Mouse (Mus musculus) limb, embryonic 15.5 days (tissue): ENCODE measurements around the gene Mgll. TPM values are rescaled to one million over a fixed set of nuclear protein-coding genes. Genes with fewer than 3 reads are reported as not detected.

Experiments used
- ATAC-seq: fragments of 200-750 bp; cut with Nextera tagmentation; 2 replicates; pipeline ENCODE4 v1.8.0; 2017; ENCODE audit warnings: low read depth, moderate TSS enrichment; ENCODE audit not compliant: insufficient number of reproducible peaks, low FRiP score, low TSS enrichment
- H3K27ac ChIP-seq: fragments of 300-500 bp; sonication (generic); 2 replicates; pipeline ENCODE4 v1.5.1; 2015; ENCODE audit warnings: moderate library complexity, mild to moderate bottlenecking, inconsistent platforms
- H3K27me3 ChIP-seq: fragments of 300-500 bp; sonication (generic); 2 replicates; pipeline ENCODE4 v1.6.1; 2015; ENCODE audit warnings: inconsistent platforms
- H3K36me3 ChIP-seq: fragments of 300-500 bp; sonication (generic); 2 replicates; pipeline ENCODE4 v1.6.1; 2015; ENCODE audit warnings: inconsistent platforms
- H3K4me1 ChIP-seq: fragments of 300-500 bp; sonication (generic); 2 replicates; pipeline ENCODE4 v1.6.1; 2015; ENCODE audit warnings: inconsistent platforms
- H3K4me2 ChIP-seq: fragments of 300-500 bp; sonication (generic); 2 replicates; pipeline ENCODE4 v1.6.1; 2015; ENCODE audit warnings: mild to moderate bottlenecking, inconsistent platforms
- H3K4me3 ChIP-seq: fragments of 300-500 bp; sonication (generic); 2 replicates; pipeline ENCODE4 v1.5.1; 2015; ENCODE audit warnings: mild to moderate bottlenecking, inconsistent platforms
- H3K9ac ChIP-seq: fragments of 300-500 bp; sonication (generic); 2 replicates; pipeline ENCODE4 v1.6.1; 2015; ENCODE audit warnings: inconsistent platforms
- H3K9me3 ChIP-seq: fragments of 300-500 bp; sonication (generic); 2 replicates; pipeline ENCODE4 v1.6.1; 2016; ENCODE audit warnings: inconsistent platforms
- WGBS: fragments of 180-500 bp; shearing (Covaris S2); methylation state at CpG from one replicate; pipeline ENCODE4 v1.1.7; 2015; 5-methylcytosine and 5-hydroxymethylcytosine counted together
- polyA plus RNA-seq: library from polyadenylated mRNA; unstranded; fragments of >200 nt; fragmentation: Nextera tagmentation; extraction: Ambion mirVana; gene quantifications from 2 replicates; pipeline ENCODE4 v1.2.1, GENCODE M21; 2015

The Mgll gene
- polyA plus RNA-seq, 1 experiment from 2014 or later, result 21.9 TPM

GRCm38 (mm10) chr6:88703731-88704130, 20.5 kb upstream of the Mgll start:
- H3K27me3 ChIP-seq, result no peaks in the 10 kb centered on the region
- H3K36me3 ChIP-seq, result no peaks in the 10 kb centered on the region
- H3K9ac ChIP-seq, result no peak overlapping the region
- 82% methylated on average over 5 of the region's 5 CpGs for WGBS
- no peaks in the 10 kb centered on the region for H3K9me3 ChIP-seq
- no peak overlapping the region for H3K4me2 ChIP-seq
- no peak for ATAC-seq
- H3K4me1 ChIP-seq, result no peaks in the 10 kb centered on the region
- H3K4me3 ChIP-seq, result no peak overlapping the region
- H3K27ac ChIP-seq, result no peak overlapping the region

- H3K4me2 ChIP-seq, result no peak overlapping the region
- H3K9me3 ChIP-seq, result no peaks in the 10 kb centered on the region
- no peak for ATAC-seq
- no peaks in the 10 kb centered on the region for H3K4me1 ChIP-seq
- no peaks in the 10 kb centered on the region for H3K36me3 ChIP-seq
- H3K27me3 ChIP-seq, result no peaks in the 10 kb centered on the region
- no peak overlapping the region for H3K9ac ChIP-seq
- no peak overlapping the region for H3K4me3 ChIP-seq
- no peak overlapping the region for H3K27ac ChIP-seq
- 67% methylated on average over 8 of the region's 8 CpGs for WGBS
These were observed 15.6 kb upstream of the Mgll start for GRCm38 (mm10) chr6:88708401-88709278.

GRCm38 (mm10) chr6:88709279-88709575, 15.0 kb upstream of the Mgll start:
- no peak for ATAC-seq
- H3K27me3 ChIP-seq, result no peaks in the 10 kb centered on the region
- H3K9ac ChIP-seq, result no peak overlapping the region
- H3K9me3 ChIP-seq, result no peaks in the 10 kb centered on the region
- no peaks in the 10 kb centered on the region for H3K4me1 ChIP-seq
- H3K4me3 ChIP-seq, result no peak overlapping the region
- no peaks in the 10 kb centered on the region for H3K36me3 ChIP-seq
- no peak overlapping the region for H3K27ac ChIP-seq
- WGBS, result 75% methylated on average over 1 of the region's 1 CpGs
- no peak overlapping the region for H3K4me2 ChIP-seq

- Histone ChIP-seq H3K27me3 (no peaks in the 10 kb centered on the region), H3K9ac (no peak overlapping the region), H3K36me3 (no peaks in the 10 kb centered on the region), H3K9me3 (no peaks in the 10 kb centered on the region), H3K4me1 (no peaks in the 10 kb centered on the region), H3K4me3 (no peak overlapping the region), H3K27ac (no peak overlapping the region), H3K4me2 (no peak overlapping the region)
- WGBS, result 73% methylated on average over 3 of the region's 3 CpGs
- ATAC-seq, result no peak
These were observed 12.9 kb upstream of the Mgll start for GRCm38 (mm10) chr6:88711313-88711712.

GRCm38 (mm10) chr6:88712083-88712482, 12.1 kb upstream of the Mgll start:
- Histone ChIP-seq H3K9me3 (no peaks in the 10 kb centered on the region), H3K4me3 (no peak overlapping the region), H3K9ac (no peak overlapping the region), H3K36me3 (no peaks in the 10 kb centered on the region), H3K4me2 (no peak overlapping the region), H3K27me3 (no peaks in the 10 kb centered on the region), H3K4me1 (no peaks in the 10 kb centered on the region), H3K27ac (no peak overlapping the region)
- ATAC-seq, result no peak
- 81% methylated on average over 4 of the region's 4 CpGs for WGBS

GRCm38 (mm10) chr6:88713320-88713719, 10.9 kb upstream of the Mgll start:
- Histone ChIP-seq H3K36me3 (no peaks in the 10 kb centered on the region), H3K9me3 (no peaks in the 10 kb centered on the region), H3K9ac (no peak overlapping the region), H3K27me3 (no peaks in the 10 kb centered on the region), H3K27ac (no peak overlapping the region), H3K4me3 (no peak overlapping the region), H3K4me2 (no peak overlapping the region), H3K4me1 (no peaks in the 10 kb centered on the region)
- ATAC-seq, result no peak

GRCm38 (mm10) chr6:88714200-88714674, 10.0 kb upstream of the Mgll start:
- Histone ChIP-seq H3K4me3 (no peak overlapping the region), H3K36me3 (no peaks in the 10 kb centered on the region), H3K9ac (no peak overlapping the region), H3K4me1 (no peaks in the 10 kb centered on the region), H3K9me3 (no peaks in the 10 kb centered on the region), H3K27ac (no peak overlapping the region), H3K27me3 (no peaks in the 10 kb centered on the region), H3K4me2 (no peak overlapping the region)
- no peak for ATAC-seq
- WGBS, result 82% methylated on average over 4 of the region's 4 CpGs

GRCm38 (mm10) chr6:88715378-88715781, 8.8 kb upstream of the Mgll start:
- H3K4me1 ChIP-seq, result no peaks in the 10 kb centered on the region
- ATAC-seq, result no peak
- no peak overlapping the region for H3K9ac ChIP-seq
- H3K9me3 ChIP-seq, result no peaks in the 10 kb centered on the region
- H3K4me3 ChIP-seq, result no peak overlapping the region
- H3K27me3 ChIP-seq, result no peaks in the 10 kb centered on the region
- H3K36me3 ChIP-seq, result no peaks in the 10 kb centered on the region
- WGBS, result 53% methylated on average over 9 of the region's 9 CpGs
- no peak overlapping the region for H3K27ac ChIP-seq
- H3K4me2 ChIP-seq, result no peak overlapping the region

GRCm38 (mm10) chr6:88715966-88716365, 8.2 kb upstream of the Mgll start:
- Histone ChIP-seq H3K36me3 (no peaks in the 10 kb centered on the region), H3K27me3 (no peaks in the 10 kb centered on the region), H3K4me3 (no peak overlapping the region), H3K4me1 (no peaks in the 10 kb centered on the region), H3K9ac (no peak overlapping the region), H3K27ac (no peak overlapping the region), H3K9me3 (no peaks in the 10 kb centered on the region), H3K4me2 (no peak overlapping the region)
- 50% methylated on average over 5 of the region's 5 CpGs for WGBS
- ATAC-seq, result no peak

- Histone ChIP-seq H3K4me2 (no peak overlapping the region), H3K4me3 (no peak overlapping the region), H3K9ac (no peak overlapping the region), H3K4me1 (no peaks in the 10 kb centered on the region), H3K9me3 (no peaks in the 10 kb centered on the region), H3K27me3 (no peaks in the 10 kb centered on the region), H3K36me3 (no peaks in the 10 kb centered on the region), H3K27ac (no peak overlapping the region)
- 72% methylated on average over 6 of the region's 6 CpGs for WGBS
- no peak for ATAC-seq
These were observed 6.8 kb upstream of the Mgll start for GRCm38 (mm10) chr6:88717143-88718032.

GRCm38 (mm10) chr6:88718033-88718725, 6.0 kb upstream of the Mgll start:
- Histone ChIP-seq H3K27me3 (no peaks in the 10 kb centered on the region), H3K4me1 (no peaks in the 10 kb centered on the region), H3K36me3 (no peaks in the 10 kb centered on the region), H3K27ac (no peak overlapping the region), H3K4me3 (no peak overlapping the region), H3K9me3 (no peaks in the 10 kb centered on the region), H3K9ac (no peak overlapping the region), H3K4me2 (no peak overlapping the region)
- ATAC-seq, result no peak
- WGBS, result 75% methylated on average over 7 of the region's 7 CpGs

- WGBS, result 39% methylated on average over 3 of the region's 3 CpGs
- no peak overlapping the region for H3K4me3 ChIP-seq
- ATAC-seq, result no peak
- H3K27me3 ChIP-seq, result peaks cover 4% of the 10 kb centered on the region; the same call in 1 of the 2 replicates
- no peaks in the 10 kb centered on the region for H3K9me3 ChIP-seq
- H3K27ac ChIP-seq, result no peak overlapping the region
- peaks cover 11% of the 10 kb centered on the region for H3K4me1 ChIP-seq
- H3K4me2 ChIP-seq, result no peak overlapping the region
- H3K9ac ChIP-seq, result no peak overlapping the region
- no peaks in the 10 kb centered on the region for H3K36me3 ChIP-seq
These were observed 3.2 kb upstream of the Mgll start for GRCm38 (mm10) chr6:88721059-88721458.
